Mouse (Mus musculus): ENCODE data around the gene H2-Ab1.

- TF ChIP-seq GATA1 (IDR thresholded peaks at IDR 0.05; ENCODE audit: borderline replicate concordance, low read length) (no peak), FLI1 (IDR thresholded peaks at IDR 0.05; ENCODE audit: low read length) (no peak)
These were observed 988 bp upstream of the H2-Ab1 start for GRCm38 (mm10) chr17:34256501-34256900.
